Mouse (Mus musculus) retina, postnatal 7 days (tissue): Measurements from ENCODE around the gene Ralgps1.

Experiments
- DNase-seq: peaks from one replicate; pipeline ENCODE4 v3.0.0-alpha.2; 2012; ENCODE audit warnings: low read depth, low spot score

Gene Ralgps1

DNA sequence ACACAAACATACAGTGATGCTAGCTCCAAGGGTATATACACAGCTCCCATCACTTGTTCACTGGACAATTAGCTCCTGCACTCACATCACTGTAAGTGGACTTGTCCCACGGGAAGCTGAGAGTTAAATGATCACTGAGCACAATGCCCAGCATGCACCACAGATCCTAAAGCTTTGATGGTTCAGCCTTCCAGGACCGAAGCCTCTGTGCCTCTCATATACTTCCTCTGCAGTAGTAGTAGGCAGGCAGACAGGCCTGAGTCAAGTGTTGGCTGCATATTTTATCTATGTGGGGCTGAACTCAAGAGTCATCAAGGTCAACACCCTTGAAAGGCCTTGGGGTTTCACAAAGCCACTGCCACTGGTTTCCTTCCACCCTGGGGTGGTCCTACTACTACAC lies 49.6 kb downstream of the Ralgps1 start:
- no peak for DNase-seq

- no peak for DNase-seq
Observed at GRCm38 (mm10) chr2:33321031-33321430, 50.3 kb downstream of the Ralgps1 start.

DNA sequence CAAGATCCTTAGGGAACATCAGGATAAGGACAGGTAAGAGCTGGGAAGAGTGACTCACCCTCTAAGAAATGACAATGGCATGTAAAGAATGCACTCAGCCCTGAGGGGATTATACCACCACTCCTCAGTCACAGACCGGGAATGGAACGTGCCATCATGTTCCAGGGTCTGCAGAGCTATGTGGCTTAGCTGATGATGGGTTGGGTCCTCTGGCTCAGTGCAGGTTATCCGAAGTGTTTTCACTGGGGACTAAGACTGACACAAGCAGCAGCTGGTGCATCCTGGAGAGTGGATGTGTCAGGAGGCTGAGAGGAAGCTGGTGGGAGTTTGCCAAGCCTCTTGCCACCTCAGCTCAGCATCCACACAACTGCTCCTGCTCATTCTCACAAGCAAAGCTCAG lies 50.7 kb downstream of the Ralgps1 start:
- DNase-seq: no peak

DNA sequence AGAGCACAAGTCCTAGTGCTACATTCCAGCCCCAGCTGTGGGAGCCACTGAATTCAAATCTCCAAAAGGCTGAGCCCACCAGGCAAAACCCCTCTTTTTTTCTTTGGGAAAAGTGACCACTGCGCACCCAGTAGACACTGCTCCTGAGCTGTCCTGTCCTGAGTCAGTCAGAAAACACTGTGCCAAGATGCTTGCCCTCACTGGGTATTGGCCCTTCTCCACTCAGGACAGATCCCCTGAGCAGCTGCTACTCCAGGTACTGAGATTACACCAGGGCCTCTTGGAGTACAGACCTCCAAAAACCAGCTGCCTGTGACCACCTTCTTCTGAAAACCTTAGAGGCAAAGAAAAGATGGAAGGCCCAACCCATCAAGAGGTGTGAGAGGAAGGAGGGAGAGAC lies 51.4 kb downstream of the Ralgps1 start:
- DNase-seq: no peak

DNA sequence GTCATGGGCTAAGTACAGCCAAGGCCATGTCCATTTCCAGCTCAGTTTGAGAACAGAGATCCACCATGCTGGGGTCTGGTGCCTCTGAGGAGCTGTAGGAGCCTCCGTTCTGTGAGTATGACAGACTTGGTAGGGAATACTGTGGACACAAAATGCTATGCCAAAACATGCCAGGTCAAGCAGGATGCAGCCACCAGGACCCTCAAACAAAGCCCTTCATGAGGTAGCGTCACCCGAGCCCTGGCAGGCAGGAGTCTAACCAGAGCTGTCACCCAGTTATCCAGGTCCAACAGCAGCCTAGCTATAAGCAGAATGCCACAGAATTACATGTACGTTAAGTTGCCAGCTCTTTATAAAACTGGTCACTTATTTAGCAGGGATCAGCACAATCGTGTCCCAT lies 51.8 kb downstream of the Ralgps1 start:
- DNase-seq: no peak

- DNase-seq: no peak
Observed at GRCm38 (mm10) chr2:33318491-33318964, 52.8 kb downstream of the Ralgps1 start.

DNA sequence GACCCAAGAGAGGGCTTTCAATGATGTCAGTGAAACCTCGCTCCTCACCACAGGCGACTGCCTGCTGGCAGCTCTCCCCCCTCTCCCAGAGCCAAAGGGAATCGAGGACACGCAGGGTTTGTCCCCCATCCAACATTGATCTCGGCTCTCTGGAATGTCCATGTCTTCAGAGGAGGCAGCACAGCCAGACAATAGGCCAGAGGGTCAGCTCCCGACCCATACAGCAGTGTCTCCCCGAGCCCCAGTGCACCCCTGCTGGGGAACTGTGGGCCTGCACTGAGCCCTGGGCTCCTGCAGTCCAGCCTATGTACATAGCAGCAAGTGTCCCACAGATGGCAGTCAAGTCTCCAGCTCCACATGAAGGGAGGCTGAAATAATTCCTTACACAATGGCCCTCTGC lies 54.8 kb downstream of the Ralgps1 start:
- DNase-seq: peak; percentile 69

- no peak for DNase-seq
Observed at GRCm38 (mm10) chr2:33316063-33316405, 55.3 kb downstream of the Ralgps1 start.

GRCm38 (mm10) chr2:33315233-33316062 lies 55.8 kb downstream of the Ralgps1 start:
- DNase-seq: no peak

GRCm38 (mm10) chr2:33309426-33309825 lies 61.9 kb downstream of the Ralgps1 start:
- DNase-seq: no peak

- no peak for DNase-seq
Observed at GRCm38 (mm10) chr2:33306565-33306964, 64.7 kb downstream of the Ralgps1 start.

GRCm38 (mm10) chr2:33303416-33303947 lies 67.8 kb downstream of the Ralgps1 start:
- no peak for DNase-seq

DNA sequence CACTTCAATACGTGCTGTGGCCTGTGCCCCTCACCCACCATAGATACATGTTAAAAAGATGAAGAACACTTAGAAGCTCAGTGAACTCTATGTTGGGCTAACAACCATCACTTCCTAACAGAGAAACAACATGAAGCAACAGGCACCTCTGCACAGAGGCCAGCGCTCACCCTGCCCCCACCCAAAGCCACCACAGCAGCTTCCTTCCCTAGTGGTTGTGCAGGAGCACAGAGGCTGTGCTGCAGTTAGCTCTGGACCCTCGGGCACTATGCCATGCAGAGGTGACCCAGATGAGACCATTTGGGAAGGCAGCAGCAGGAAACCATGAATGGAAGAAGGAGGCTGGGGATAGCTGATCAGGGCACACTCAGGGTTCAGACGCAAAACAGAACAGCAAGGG lies 68.5 kb downstream of the Ralgps1 start:
- DNase-seq: no peak

GRCm38 (mm10) chr2:33302405-33302804 lies 68.9 kb downstream of the Ralgps1 start:
- DNase-seq: peak; percentile 20

- DNase-seq: no peak
Observed at GRCm38 (mm10) chr2:33300371-33301046, 70.8 kb downstream of the Ralgps1 start.

- DNase-seq: no peak
Observed at GRCm38 (mm10) chr2:33298928-33299327, 72.4 kb downstream of the Ralgps1 start.

DNA sequence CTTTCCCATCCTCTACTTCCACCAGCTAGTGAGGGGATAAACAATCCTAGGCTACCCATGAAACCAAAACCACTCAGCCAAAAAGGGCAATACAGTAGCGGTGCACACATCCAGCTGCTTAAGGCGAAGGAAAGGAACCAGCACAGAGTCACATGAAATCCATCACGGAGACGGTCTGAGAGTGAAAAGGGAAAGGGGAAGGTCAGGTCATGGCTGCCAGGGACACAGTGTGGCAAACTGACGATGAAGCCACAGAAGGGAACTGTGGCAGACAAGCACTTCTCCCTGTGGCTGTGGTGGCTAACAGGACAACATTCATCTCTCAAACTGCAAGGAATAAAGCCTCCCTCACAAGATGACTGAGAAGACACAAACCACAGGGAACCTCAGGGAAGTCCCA lies 76.2 kb downstream of the Ralgps1 start:
- no peak for DNase-seq

DNA sequence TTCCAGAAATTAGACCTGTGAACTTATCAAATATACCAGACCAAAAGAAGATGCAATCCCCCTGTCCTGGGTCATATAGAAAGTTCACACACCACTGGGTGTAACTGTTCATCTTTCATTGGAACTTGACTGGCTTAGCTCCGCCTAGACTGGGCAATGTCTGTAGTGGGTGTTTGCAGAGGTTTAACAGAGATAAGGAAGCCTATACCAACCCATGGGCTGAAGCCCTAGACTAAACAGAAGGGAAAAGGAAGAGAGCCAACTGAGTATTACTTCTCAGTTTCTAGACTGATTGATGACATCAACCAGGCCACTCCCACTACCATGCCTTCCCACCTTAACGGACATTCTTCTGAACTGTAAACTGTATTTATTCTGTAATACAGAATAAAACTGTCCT lies 79.2 kb downstream of the Ralgps1 start:
- no peak for DNase-seq

- DNase-seq: no peak
Observed at GRCm38 (mm10) chr2:33290491-33290890, 80.8 kb downstream of the Ralgps1 start.

DNA sequence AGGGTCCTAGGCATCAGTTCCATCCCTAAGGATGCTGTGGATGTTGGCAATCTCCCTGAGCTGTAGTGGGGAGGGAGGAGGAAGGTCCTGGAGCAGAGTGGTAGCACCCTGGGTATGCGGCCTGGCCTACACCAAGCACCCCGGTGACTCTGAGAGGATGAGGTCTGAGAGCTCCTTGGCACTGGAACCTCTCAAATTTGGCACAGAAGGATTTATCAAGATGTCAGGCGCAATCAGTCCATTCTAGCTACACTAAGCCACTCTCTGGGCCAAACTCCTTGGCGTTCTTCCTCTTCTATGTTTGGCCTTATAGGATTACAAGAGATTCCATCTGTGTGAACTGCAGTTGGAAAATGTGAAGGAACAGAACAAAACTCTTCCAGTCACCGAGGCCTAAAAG lies 82.4 kb downstream of the Ralgps1 start:
- DNase-seq: no peak

DNA sequence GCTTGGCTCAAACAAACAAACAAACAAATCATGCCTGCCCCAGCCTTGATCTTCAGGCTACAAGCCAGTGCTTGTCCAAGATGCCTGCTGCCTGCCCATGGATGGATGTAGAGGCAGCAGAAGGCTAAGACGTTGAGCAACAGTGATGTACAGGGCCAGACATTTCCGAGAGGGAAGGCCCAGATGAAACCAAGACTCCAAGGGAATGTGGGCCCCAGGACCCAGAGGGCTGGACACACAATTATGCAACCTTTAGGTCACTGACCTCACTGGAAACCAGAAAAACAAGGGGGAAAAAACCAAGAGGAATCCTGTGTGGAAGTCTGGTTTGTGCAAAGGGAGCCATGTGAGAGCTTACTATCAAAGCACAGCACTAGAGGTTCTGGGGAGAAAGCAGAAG lies 87.6 kb downstream of the Ralgps1 start:
- DNase-seq: no peak

DNA sequence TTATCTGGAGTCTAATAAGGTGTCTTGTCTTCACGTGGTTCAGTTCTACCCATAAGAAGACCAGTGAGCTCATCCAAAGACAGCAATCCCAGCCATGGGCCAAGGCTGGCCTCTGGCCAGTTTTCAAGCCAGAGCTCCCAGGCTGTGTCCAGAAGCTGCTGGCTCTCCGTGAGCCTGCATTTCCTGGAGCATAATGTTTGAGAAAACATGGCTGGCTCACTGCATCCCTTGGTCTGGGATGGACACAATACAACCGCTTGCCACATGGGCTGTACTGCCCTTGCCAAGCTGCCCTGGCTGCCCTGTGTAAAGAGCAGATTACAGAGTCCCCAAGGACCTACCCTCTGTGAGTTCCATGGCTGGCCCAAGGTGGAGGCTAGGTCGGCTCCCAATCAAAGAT lies 88.4 kb downstream of the Ralgps1 start:
- no peak for DNase-seq

- DNase-seq: no peak
Observed at GRCm38 (mm10) chr2:33281807-33282206, 89.5 kb downstream of the Ralgps1 start.
